Mouse (Mus musculus) gastrocnemius, postnatal 10 days (tissue): ENCODE results near the gene Tcp11. TPM values are rescaled to one million over a fixed set of nuclear protein-coding genes. Genes with fewer than 3 reads are reported as not detected.

Experiments used
- DNase-seq: peaks from one replicate; pipeline ENCODE4 v3.0.0; 2021; ENCODE audit warnings: mixed read lengths
- long read RNA-seq, 2 experiments: library from polyadenylated mRNA; stranded (forward); transcript quantifications; one replicate each; pipeline ENCODE4 v2.0.0; 2021
- total RNA-seq, 2 experiments: library from RNA; stranded (reverse); gene quantifications; 2 replicates each; pipeline ENCODE4 v1.2.3; 2021

Tcp11 gene
- not detected for total RNA-seq
- long read RNA-seq, experiment 1, result 0 reads
- long read RNA-seq, experiment 2, result 0 reads

DNA sequence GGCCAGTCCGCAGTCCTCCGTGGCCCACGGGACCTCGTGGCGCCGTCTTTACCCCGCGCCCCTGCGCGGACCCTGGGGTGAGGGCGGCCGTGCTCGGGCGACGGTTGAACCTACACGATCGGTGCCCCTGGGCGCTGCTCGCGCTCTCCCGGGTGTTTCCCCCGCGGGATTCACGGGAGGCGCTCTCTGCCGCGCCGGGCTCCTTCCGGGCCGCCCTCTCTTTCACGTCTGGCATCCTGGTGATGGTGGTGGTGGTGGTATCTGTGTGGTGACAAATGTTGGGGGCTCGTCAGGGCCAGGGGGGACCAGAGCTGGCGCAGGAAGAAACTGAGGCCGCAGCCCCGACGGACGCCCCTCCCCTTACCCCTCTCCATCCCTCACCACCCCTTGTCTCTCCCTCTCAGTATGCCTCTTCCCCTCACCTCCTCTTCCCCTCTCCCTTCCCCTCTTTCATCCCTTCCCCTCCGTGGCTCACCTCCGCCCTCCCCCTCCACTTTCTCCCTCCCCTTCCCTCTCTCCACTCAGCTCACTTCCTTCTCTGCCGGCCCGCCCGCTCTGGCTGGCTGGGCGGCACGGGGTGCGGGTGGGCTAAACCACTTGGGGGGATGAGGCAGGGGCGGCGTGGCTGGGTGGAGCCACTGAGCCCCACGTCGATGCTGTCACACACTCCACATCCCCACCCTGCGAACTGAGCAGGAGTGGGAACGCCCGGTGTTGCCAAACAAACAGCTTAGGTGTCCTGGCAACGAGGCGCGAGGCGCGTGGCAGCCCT is at the start of gene Tcp11:
Gene Tcp11, minus strand, starts transcription at position 595 of the 772 bp plus-strand sequence.
- DNase-seq, result no peak

DNA sequence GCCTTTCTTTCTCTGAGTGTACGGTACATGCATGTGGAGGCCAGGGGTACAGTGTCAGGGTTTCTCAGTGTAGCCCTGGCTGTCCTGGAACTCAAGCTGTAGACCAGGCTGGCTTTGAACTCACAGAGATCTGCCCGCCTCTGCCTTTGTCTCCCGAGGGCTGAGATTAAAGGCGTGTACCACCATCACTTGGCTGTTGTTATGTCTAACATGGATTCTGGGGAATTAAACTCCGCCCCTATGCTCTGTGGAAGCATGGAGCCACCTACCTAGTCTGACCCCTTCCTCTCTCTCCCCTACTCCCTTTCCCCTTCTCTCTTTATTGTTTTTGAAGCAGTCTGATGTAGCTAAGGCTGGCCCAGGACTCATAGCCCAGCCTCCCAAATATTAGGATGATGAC is 49.4 kb upstream of the Tcp11 start:
- no peak for DNase-seq

DNA sequence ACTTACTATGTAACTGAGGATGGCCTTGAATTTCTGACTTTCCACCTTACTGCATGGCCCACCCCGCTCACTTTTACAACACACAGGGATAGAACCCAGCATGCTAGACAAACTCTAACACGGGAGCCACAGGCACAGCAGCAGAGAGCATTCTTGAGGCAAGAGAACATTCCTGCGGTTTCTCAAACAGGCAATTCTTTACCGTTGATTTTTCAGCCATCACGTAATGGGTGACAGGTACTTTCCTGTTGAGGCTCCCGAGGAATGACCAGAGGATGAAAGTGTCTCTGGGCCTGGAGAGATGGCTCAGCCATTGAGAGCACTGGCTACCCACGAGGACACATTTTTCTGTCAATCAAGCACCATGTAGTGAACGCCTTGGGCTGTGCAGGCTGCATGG is 43.9 kb upstream of the Tcp11 start:
- DNase-seq, result no peak

DNA sequence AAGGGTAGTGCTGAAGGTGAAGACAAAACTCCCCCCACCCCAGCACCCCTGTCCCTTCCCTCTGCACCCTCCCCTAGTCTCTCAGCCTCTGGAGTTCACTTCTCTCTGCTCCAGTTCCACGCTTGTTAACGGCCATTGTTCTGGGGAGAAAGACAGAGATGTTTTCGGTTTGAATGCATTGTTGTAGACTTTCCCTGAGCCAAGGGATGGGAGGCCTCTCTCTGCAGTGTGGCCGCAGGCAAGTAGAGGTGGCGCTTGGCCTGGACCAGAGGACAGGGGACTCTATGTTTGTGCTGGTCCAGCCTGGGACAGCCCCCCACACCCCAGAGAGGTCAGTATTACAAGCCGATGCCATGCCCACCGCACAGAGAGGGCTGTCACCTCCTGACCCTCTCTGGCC is 43.2 kb upstream of the Tcp11 start:
- DNase-seq, result no peak

DNA sequence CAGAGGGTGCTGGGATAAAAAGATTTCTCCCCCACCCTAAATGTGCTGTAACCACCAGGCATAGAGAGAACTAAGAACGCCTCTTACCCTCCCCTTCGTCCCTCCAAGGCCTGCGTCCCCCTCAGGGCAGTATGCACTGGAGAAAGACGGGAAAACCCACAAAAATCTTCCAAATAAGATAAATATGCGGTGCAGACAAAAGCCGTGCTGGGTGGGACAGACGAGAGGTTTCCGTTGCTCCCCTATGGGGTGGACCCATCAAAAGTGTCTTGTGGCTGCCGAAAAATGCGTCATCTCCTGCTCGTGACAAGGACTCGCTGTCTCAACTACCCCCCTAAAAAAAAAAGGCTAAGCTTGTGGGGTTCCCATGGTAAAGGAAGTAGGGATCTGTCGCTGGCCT is 42.5 kb upstream of the Tcp11 start:
- DNase-seq, result no peak

DNA sequence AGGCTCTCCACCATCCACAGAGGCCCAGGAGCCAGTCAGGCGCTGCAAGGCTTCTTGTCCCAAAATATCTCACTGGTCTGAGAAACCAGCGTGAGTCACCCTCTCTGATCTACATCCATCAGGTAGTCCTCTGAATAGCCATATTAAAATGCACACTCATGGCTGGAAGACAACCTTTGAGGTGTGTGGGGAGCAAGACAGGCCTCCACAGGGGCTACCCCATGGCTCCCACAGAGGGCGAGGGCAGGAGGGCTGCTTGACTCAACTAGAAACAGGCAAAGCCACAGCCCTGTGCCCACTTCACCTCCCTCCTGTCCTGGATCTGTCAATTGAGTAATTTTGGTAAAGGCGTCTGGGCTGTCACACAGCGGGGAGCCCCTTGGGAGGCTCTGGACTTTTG is 40.0 kb upstream of the Tcp11 start:
- no peak for DNase-seq

DNA sequence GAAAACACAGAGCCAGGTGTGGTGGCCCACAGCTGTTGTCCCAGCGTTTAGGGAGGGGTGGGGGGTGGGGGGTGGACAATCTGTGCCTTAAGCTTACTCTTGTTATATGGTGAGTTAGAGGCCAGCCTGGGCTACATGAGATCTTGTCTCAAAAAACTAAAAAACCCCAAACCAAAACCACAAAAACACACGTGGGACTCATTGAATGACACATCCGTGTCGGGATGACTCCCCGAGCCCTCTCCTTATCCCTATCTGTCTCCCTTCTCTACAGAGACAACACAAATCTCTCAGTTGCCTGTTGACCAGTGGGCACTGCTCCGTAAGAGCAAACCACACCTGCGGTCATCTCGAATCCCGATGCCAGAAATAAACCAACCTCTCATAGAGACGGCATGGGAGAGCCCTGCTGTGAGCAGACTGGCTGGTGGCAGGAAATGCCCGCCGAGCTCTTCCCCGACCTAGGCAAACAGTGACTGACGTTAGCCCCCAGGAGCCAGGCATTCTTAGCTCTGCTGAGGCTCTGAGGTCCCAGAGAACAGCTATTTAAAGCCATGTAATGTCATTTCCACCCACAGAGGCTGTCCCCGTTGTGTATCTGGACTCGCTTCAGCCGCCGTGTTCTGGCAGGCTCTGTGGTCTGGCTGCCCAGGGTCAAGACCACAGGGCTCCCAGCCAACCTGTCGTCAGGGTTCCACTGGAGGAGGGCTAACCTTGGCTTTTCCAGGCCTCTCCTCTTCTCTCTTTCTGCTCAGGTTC is 37.2 kb upstream of the Tcp11 start:
- no peak for DNase-seq

DNA sequence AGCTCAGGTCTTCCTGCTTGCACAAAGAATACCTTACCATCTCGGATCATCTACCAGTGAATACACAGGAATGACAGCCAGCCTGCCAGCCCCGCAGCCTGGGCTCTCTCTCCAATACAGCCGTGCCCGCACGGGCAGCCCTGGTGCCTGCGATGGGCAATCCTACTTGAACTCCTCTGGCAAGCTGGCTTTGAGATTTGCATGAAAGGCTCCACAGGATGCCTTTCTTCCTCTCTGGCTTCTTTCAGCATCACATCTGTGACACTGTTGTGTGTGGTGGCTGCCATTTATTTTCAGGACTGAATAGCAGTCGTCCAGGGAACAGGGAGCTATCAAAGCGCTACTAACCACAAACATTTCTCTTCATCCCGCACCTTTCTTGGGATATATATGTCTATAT is 35.9 kb upstream of the Tcp11 start:
- no peak for DNase-seq

DNA sequence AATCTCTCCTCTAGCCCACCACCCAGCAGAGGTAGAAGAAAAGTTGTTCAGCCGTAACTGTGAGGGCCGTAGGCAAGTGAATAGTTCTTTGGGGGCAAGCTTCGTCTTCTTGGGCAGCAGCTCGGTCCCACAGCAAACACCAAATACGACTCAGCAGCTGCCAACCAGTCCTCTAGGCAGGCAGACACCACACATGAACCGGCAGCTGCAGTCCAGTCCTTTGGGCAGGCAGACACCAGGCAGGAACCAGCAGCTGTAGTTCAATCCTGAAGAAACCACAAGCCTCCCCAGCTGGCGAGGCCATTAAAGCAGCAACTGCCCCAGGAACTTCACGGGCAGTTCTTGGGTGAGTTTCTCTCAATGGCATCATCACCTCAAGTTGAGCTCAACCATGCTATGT is 31.8 kb upstream of the Tcp11 start:
- no peak for DNase-seq

DNA sequence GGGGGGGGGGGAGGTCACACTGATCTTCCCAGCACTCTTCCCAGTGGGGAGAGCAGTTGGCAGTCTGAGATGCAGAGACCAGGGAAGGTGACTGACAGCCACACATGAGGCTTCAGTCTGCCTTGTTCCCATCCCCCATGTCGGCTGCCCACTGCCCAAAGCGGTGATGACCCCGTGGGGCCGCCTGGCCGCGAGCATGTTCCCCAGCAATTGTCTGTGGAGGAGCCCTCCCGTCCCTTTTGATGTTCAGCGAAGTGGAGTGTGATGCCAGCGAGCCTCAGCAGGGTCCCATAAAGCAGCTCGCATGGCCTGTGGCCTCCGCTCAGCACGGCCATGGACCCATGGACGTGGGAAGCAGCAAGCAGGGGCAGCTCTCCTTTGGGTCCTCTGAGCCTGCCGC is 26.8 kb upstream of the Tcp11 start:
- DNase-seq, result no peak

DNA sequence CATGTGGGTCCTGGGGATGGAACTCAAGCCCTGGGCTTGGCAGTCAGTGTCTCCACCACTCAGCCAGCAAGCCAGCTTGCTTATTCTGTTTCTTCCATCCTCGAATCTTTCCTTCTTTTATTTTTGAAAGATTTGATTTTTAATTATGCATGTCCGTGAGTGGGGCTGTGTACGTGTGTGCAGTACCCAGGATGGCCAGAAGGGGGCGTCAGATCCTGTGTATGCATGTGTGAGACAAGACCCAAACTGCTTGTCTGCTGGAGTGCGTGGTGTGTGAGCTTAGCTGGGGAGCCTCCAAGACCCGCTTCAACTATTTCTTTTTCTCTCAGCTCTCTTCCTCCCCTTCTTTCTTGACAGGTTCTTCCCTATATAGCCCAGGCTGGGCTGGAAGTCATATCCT is 25.9 kb upstream of the Tcp11 start:
- DNase-seq, result no peak

DNA sequence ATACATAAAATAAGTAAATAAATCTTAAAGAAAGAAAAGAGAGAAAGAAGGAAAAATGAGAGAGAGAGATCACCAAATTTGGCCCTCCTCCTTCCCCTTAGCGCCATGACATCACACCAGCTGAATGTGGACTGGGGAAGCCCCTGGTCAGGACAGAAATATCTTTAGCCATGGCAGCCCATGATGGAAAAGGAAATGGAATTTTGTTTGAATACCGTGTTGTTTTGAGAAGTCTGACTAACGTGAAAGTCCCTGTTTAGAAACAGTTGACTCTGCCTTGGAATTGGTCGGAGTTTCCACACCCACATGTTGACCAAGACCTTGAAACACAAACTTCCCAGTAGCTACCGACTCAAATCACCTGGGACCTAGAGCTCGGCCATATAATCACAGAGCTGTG is 24.0 kb upstream of the Tcp11 start:
- no peak for DNase-seq

DNA sequence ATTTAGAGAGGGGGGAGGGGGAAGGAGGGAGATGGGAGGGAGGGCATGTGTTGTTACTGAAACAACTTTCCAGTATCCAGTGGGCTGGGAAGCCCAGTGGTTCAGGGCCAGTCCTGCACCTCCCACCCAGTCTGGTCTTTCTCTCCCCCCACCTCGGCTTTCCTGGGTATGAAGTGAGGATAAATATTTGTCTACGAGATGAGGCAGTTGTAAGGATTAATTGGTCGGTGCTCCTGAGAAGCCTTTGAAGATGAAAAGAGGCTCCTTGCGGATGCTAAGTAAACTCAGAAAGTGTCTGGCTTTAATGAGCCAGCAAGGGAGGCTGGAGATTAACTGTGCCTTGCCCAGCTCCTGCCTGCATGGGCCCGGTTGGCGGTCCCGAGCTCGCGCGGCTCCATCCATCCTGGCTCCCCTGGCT is 21.5 kb upstream of the Tcp11 start:
- DNase-seq, result no peak

DNA sequence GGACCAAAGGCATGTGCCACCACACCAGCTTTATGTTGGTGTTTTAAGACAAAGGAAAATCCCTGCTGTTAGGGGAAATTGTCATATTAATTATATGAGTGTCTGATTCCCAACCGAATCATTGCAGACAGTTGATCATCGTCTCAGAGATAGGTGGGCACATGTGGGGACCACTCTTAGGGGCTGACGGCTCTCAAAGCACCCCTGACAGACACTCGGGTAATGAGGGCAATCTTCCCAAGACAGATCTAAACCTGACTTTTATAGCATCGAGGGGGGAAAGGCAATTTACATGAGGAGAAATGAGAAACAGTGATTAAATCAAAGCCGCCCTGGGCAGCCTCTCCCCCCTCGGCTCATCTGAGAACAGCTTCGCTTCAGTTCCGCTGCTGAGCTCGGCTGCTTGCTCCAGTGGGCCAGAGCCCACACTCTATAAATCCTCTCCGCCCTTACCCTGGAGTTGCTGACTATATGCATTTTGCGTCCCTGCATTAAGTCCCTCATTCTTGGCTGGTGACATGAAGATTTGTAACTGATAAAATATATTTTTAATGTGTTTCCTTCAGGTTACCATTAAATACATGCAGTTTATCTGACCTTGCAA is 20.9 kb upstream of the Tcp11 start:
- no peak for DNase-seq

DNA sequence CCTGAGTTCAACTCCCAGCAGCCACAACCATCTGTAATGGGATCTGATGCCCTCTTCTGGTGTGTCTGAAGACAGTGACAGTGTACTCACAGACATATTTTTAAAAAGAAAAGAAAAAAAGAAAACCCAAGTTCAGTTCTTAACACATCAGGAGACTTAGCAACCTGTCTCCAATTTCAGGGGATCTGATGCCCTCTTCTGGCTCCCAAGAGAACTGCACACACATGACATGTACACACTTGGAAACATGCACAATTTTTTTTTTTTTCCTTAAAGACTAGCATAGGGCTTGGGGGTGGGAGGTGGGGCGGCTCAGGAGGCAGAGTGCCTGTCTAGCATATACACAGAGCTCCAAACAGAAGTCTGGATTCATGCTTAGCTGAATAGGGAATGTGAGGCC is 20.2 kb upstream of the Tcp11 start:
- no peak for DNase-seq

DNA sequence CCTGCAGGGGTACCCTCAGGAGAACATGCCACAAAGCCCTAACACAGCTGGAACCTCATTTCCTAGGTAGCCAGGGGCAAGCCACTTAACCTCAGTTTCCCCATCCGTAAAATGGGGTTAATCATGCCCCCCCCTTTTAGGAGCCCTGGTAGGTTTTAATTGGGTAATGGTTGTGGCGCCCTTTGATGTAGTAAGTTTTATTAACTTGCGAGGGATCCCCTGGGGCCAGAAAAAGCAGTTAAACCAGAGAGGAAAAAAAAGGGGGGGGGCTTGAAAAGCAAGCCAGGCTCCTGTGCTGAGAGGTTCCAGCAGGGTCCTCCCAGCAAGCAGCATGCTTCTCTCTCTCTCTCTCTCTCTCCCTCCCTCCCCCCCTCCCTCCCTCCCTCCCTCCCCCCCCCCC is 18.6 kb upstream of the Tcp11 start:
- no peak for DNase-seq

DNA sequence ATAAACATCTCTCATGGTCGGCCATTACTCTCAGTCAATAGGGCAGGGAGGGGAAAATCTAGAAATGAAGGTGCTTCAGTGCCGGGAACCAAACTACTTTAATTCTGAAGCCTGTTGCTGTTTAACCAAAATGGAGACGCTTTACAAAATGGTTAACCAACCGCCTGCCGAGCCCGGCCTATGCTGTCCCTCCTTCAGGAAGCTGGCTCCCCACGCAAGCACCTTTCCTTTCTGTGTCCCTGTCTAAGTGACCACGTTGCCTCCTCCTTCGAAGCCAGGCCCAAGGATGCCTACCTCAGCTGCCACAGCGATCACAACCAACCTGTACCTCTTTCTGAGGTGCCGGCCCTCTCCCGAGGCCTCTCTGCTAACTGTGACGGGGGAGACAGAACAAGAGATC is 16.9 kb upstream of the Tcp11 start:
- DNase-seq, result no peak

DNA sequence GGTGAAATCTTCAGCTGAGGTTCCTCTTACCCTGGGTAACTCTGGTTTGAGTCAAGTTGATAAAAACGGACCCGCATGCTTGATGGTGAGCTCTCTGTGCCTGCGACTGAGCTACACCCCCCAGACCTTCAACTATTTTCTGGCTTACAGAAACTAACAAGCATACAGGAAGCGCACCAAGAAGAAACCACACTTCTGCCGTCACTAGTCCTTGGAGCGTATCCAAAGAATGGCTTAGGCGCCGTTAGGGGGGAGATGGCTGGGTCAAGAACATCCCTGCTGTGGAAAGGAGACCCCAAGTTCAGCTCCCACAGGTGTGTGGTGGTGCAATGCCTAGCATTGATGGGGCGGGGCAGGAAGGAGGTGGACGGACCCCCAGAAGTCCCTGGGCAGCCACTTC is 16.0 kb upstream of the Tcp11 start:
- DNase-seq, result no peak

DNA sequence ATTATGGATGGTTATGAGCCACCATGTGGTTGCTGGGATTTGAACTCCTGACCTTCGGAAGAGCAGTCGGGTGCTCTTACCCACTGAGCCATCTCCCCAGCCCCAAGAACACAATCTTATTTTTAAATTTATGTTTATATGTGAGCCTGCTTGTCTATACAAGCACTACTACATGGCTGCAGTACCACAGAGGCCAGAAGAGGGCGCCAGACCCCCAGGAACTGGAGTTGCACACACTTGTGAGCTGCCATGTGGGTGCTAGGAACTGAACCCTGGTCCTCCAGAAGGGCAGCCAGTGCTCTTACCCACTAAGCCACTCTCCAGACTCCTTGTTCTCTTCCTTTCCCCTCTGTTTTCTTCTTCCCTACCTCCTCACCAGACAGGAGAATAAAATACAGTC is 13.4 kb upstream of the Tcp11 start:
- DNase-seq, result no peak

DNA sequence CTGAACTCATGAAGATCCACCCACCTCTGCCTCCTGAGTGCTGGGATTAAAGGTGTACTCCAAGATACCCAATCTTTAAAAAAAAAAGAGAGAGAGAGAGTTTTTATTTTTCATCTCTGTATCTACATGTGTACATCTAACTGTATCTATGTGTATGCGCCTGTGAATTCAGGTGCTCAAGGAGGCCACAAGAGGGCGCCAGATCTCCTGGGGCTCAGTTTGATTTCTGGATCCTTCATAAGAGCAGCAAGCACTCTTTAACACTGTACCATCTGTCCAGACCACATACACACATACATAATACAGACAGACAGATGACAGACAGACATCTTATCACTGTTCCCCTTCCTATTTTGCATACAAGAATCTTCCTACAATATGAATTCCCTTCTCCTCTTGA is 11.9 kb upstream of the Tcp11 start:
- no peak for DNase-seq

DNA sequence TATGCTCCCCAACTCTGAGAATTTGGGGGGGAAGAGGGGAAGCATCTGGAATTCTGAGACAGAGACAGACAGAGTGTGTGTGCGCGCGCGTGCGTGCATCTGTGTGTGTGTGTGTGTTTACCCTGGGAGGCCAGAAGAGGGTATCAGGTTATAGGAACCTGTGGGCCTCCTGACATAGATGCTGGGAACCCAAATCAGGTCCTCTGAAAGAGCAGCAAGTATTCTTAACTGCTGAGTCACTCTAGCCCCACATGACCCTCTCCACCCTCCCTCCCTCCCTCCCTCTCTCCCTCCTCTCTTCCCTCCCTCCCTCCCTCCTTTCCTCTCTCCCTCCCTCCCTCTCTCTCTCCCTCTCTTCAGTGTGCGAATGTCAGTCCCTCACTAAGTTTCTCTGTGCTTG is 8.3 kb upstream of the Tcp11 start:
- no peak for DNase-seq

DNA sequence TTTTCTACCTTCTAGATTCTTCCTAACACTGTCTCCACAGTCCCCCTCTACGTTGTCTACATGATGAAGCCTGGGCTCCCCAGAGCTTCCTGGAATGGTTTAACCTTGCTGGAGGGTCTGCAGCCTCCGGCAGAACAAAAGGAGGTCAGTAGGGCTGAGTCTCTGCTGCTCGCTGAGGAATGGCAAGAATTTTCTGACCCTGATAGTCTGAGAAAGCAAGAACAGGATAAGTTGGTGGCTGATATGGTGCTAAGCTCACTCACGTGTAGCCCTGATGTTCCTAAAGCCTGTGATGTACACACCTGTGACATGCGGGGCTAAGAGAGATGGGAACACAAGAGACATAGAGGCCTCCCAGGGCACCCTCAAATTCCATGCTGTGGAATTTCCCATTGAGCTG is 7.0 kb upstream of the Tcp11 start:
- no peak for DNase-seq

DNA sequence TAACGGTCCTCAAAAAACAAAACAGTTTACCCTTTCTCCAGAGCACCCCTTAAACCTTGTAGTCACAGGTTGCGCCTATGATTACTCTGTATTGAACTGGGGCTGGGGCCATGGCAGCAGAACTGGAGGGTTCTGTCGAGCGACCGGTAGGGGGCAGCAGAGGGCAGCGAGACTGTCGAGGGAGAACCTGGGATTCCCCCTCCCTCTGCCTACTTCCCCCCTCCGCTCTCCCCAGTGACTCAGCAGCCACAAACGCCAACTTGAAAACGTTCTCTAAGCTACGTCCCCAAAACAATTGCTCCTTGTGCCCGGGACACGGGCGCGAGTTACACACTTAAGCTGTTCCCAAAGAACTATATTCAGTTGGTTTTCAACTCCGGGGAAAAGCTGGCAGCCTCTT is 4.5 kb upstream of the Tcp11 start:
- peak; percentile 97 for DNase-seq
